Mouse (Mus musculus) testis, adult 2 months (tissue): ENCODE measurements around the gene Tmem108.

Experiments used
- CTCF ChIP-seq: fragments of 200-500 bp; IDR thresholded peaks from 2 replicates; pipeline ENCODE4 v1.5.1; 2012; ENCODE audit warnings: low read depth, mild to moderate bottlenecking, inconsistent platforms, low read length, moderate library complexity; ENCODE audit not compliant: control insufficient read depth, insufficient read depth, insufficient replicate concordance
- POLR2A ChIP-seq: fragments of 200-500 bp; IDR thresholded peaks from 2 replicates; pipeline ENCODE4 v1.6.1; 2012; ENCODE audit warnings: low read depth, mild to moderate bottlenecking, inconsistent platforms, low read length, moderate library complexity; ENCODE audit not compliant: control insufficient read depth

DNA sequence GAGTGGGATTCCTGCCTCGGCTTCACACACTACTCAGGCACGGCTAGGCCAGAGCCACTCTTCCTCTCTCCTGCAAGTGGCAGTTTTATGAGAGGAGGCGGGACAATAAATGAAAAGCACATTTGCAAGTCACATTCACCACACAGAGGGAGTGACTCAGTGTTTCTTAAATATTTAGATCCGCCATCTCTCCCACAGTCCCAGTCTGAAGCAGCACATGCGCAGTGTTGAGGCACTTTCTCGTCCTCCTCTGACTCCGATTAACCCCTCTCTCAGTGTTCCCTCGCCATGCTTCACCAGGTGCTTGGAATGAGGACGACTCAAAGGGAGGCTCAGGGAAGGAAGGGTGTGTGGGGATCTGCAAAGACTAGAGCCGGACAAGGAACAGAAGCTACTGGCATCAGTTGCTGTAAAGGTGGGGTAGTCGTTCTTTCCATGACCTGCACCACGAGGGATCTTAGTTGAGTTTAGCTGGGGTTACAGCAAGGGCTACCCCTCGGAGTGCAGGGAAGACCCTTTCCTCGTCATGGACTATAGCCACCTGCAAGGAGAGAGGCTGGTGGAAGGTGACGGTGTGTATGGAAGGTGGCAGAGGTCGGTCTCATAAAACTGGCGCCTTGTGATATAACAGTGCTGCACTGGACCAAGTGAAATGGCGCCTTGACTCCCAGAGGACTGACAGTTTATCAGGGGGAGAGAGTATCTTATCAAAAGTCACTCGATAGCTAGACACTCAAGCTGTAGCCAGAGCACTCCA lies 137.9 kb downstream of the Tmem108 start:
- TF ChIP-seq CTCF: no peak
- no peak for TF ChIP-seq POLR2A
